Mouse (Mus musculus): ENCODE measurements around the gene Oxct2a.

DNA sequence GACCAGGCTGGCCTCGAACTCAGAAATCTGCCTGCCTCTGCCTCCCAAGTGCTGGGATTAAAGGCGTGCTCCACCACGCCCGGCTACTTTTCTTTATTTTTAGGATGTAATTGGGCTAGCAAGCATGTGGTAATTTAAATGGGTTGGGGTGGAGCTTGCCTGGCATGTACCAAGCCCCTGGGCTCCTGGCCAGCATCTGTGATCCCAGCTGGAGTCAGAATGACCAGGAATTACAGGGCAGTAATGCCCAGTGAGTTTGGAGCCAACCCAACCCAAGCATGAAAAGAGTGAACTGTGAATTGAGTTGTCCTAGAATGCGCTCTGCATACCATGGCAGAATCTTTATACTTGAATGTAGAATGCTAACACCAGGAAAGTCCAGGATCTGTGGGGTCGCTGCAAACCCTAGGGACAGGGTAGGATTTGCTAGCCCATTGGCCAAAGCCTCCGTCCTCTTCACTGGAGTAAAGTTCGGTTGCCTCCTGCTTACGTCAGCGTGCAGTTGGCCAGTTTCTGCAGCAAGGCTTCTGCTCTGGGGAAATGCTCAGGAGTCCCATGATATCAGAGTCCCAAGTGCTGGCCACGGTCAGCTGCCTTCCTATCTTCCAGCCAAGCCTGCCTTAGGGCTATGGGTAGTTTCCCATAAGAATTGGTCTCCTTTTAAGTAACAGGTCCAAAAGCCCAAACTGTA lies 24.3 kb downstream of the Oxct2a start:
- TF ChIP-seq CTCF (IDR thresholded peaks at IDR 0.05; ENCODE audit: insufficient read depth, low read length) = no peak
- TF ChIP-seq POLR2A (IDR thresholded peaks at IDR 0.05; ENCODE audit: borderline replicate concordance, extremely low read depth, low read depth, low read length) = no peak

Data from lung, adult 2 months (tissue).